Mouse (Mus musculus) effector memory CD4-positive, alpha-beta T cell, adult 5 months (primary cell): ENCODE data around the gene Cited4. TPM values are rescaled to one million over a fixed set of nuclear protein-coding genes. Genes with fewer than 3 reads are reported as not detected.

Experiments
- polyA plus RNA-seq: library from polyadenylated mRNA; unstranded; fragments of 100-300 nt; shearing (Covaris generic); gene quantifications from one replicate; pipeline ENCODE4 v1.2.1, GENCODE M21; 2017

The Cited4 gene
- polyA plus RNA-seq, result 1.2 TPM

GRCm38 (mm10) chr4:120666358-120667024, at the start of gene Cited4:
Gene Cited4 (plus strand): TSS chr4:120666572.

Other genes starting within 250 kb of the Cited4 start
- not detected for gene Slfnl1, start 134.3 kb upstream of the Cited4 start, polyA plus RNA-seq
- 24.3 TPM for gene Ctps, start 96.3 kb upstream of the Cited4 start, polyA plus RNA-seq
- not detected for gene Gm8439, start 77.8 kb upstream of the Cited4 start, polyA plus RNA-seq
- gene Kcnq4, start 82.0 kb downstream of the Cited4 start, polyA plus RNA-seq, result not detected
- 100 TPM for gene Nfyc, start 165.0 kb downstream of the Cited4 start, polyA plus RNA-seq
- 0.97 TPM for gene Rims3, start 188.2 kb downstream of the Cited4 start, polyA plus RNA-seq